Mouse (Mus musculus) lung, postnatal 36 days (tissue): Measurements from ENCODE around the gene Papss2.
"Not testable (repeated sequence)": the region's sequence is repeated elsewhere in the genome, so short reads cannot be mapped to it uniquely, and the experiment has no call there.

Experiments
- DNase-seq: peaks from one replicate; pipeline ENCODE4 v3.0.0; 2022; ENCODE audit warnings: mixed read lengths

Papss2 gene

DNA sequence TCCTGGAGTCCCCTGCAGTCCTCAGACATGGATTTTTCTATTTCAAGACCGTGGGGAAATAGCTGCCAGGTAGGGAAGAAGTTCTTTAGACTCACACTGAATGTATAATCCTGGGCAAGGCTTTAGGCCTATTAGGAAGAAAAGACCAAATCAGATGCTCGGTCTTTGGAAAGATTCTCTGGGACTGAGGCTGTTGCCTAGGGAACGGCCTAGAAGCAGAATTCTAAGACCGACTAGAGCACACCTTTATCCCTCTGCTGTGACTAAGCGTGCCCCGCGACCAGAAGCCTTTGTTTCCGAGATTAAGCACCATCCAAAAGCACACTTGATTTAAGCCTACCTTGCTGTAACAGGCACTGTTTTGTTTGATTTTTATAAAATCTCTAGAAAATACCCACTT lies 46.4 kb downstream of the Papss2 start:
- no peak for DNase-seq

DNA sequence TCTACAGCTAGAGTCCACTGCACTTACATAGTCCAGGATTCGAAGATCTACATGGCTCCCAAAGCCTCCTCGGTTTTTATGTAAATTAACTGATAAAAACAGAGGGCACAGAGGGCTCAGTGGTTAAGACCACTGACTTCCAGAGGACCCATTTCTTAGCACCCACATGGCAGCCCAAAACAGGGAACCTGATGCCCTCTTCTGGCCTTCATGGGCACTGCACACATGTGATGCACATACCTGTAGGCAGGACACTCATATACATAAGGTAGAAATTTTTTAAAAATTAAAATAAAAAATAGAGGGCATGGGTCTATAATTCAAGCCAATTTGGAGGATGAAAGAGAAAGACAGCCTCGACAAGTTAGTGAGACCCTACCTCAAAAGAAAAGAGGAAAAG lies 48.1 kb downstream of the Papss2 start:
- no peak for DNase-seq

- no peak for DNase-seq
These were observed 50.3 kb downstream of the Papss2 start for GRCm38 (mm10) chr19:32645939-32646338.

- no peak for DNase-seq
These were observed 50.8 kb downstream of the Papss2 start for GRCm38 (mm10) chr19:32646382-32646781.

DNA sequence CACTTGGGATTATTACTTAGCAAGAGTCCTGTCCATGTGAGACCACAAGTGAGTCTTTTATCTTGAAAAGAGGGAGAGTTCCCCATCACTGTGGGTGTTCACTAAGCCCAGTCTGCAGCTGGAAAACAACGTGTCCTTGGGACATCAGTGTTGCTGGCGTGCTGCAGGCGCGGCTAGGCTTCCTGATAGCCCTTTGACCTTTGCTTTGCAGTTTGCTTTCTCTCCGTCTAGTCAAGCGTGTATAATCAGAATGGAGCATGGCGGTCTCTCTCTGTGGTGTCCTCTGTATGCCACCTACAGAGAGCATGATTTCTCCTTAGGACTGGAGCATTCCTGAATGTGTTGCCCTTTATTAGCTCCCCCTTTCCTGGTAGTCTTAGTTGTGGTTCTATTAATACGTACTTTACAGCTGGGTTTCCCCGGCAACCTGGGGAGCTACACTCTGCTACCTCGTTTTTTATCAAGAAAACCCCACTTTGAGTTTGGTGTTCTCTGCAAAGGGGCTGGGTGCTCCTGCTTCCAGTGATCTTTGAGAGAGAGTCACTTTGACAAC lies 52.5 kb downstream of the Papss2 start:
- DNase-seq = no peak

DNA sequence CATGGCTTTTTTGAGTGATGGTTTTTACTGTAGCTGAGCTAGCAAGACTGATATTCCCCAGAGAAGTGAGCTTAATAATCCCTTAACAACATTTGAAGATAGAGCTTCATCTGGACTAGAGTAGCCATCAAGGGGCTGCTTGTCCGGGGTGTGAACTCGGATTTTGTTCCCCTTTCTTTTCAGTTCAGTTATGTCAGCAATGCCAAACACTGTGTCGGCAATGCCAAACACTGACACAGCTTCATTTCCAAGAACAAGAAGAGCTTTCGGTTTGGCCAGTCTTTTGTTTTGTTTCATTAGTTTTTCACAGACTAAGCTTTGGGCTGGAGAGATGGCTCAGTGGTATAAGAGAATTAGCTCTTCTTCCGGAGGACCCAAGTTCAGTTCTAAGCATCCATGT lies 55.5 kb downstream of the Papss2 start:
- DNase-seq = no peak

GRCm38 (mm10) chr19:32653122-32653521 lies 57.5 kb downstream of the Papss2 start:
- no peak for DNase-seq

DNA sequence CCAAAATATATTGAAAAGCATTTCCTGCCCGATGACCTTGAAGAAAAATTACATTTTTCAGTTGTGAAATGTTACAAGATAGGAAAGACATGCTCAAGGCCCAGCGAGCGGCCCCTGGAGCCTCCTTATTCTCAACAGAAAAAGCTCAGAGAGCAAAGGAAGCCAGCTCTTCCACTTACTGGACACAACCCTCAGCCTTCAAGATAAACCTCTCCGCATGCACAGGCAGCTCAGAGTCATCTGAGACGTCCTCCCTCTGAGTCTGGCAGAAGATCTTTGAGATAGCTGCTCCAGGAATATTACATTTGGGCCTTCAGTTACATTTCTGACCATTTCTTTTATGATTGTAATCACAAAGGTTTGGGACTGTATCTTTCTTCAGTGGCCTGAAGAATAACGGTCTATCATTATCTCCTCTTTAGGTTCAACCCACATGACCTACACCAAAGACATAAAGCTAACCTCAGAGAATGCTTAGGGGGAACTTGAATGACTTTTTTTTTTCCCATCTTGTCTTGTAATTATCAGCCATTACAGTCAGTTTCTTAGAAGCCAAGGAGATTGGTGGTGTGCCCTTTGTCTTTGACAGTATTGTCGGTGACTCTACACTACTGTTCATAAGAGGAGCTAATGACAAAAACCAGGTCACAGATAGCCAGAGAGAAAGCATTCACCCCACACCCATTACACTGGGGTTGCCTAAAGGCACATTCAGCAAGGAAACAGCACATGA lies 58.2 kb downstream of the Papss2 start:
- no peak for DNase-seq

- no peak for DNase-seq
These were observed 63.8 kb downstream of the Papss2 start for GRCm38 (mm10) chr19:32659346-32659745.

- no peak for DNase-seq
These were observed 67.3 kb downstream of the Papss2 start for GRCm38 (mm10) chr19:32662936-32663335.

- no peak for DNase-seq
These were observed 69.7 kb downstream of the Papss2 start for GRCm38 (mm10) chr19:32665243-32665642.

- not testable (repeated sequence) for DNase-seq
These were observed 72.2 kb downstream of the Papss2 start for GRCm38 (mm10) chr19:32667830-32668229.

DNA sequence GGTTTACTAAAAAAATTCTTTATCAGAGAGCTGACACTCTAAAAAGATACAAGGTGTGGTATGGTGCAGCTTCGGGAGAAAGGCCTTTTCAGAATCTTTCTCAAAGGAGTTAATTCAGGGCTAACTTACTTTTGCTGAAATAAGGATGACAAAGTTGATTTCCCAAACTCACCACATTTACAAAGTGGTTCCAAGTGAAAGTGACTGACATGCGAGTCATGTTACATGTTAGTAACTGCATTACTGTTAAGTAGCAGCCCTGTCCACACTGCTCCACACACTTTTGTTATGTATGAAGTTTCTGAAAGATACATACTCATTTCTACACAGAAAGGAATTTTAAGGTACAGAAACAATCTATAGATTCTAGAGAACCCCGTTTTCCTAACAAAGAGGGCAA lies 80.2 kb downstream of the Papss2 start:
- no peak for DNase-seq

GRCm38 (mm10) chr19:32680894-32681293 lies 85.3 kb downstream of the Papss2 start:
- DNase-seq = no peak

GRCm38 (mm10) chr19:32683081-32683480 lies 87.5 kb downstream of the Papss2 start:
- DNase-seq = no peak

GRCm38 (mm10) chr19:32687721-32688120 lies 92.1 kb downstream of the Papss2 start:
- no peak for DNase-seq

- not testable (repeated sequence) for DNase-seq
These were observed 92.6 kb downstream of the Papss2 start for GRCm38 (mm10) chr19:32688227-32688626.

- DNase-seq = peak; percentile 20
These were observed 94.1 kb downstream of the Papss2 start for GRCm38 (mm10) chr19:32689724-32690123.

DNA sequence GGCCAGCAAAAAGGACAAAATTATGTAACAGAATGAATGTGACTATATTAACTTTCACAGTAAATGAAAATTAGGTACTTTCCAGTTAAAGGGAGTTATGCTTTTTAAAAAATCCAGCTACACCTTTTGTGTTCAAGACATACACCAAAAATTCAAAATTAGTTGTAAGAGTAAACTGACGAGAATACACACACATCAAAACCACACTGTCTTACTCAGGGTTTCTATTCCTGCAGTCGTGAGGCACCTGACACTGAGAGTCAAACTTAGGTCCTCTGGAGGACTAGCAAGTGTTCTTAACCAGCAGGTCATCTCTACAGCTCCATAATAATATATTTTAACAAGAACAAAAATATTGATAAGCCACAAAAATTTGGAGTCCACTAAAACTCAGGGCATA lies 101.1 kb downstream of the Papss2 start:
- DNase-seq = no peak

DNA sequence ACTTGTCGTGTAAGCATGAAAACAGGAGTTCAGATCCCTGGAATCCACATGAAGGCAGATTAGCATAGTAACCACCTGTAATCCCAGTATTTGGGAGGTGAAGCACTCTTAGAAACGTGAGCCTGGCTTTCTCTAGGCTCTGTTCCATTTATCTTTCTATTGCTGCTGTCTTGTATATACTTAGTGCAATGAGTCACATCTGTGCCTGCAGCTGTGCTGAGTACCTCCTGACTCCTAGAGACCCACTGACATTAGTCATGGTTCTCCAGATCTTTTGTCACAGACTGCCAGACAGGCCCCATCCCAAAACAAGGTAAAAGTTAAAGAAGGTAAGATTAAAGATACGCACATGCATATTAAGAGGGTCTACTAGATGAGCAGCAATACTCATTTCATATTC lies 106.6 kb downstream of the Papss2 start:
- DNase-seq = no peak

DNA sequence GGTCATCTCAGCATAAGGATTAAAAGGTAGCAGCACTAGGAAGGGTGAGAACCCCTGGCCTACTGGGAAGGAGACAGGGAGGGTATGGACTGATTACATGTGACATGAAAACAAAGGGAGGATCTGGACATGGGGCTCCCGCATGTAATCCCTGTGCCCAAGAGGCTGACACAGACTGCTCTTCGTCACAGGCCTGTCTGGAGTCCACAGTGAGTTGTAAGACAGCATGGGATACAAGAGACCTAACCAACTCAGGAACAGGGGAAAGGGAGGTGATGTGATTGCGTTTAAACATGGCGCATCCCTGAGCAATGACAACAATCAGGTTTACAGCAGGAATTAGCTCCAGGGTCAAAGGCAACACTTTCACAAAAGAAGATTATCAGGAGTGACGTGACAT lies 113.4 kb downstream of the Papss2 start:
- DNase-seq = no peak

- peak; percentile 43 for DNase-seq
These were observed 114.7 kb downstream of the Papss2 start for GRCm38 (mm10) chr19:32710288-32710687.

DNA sequence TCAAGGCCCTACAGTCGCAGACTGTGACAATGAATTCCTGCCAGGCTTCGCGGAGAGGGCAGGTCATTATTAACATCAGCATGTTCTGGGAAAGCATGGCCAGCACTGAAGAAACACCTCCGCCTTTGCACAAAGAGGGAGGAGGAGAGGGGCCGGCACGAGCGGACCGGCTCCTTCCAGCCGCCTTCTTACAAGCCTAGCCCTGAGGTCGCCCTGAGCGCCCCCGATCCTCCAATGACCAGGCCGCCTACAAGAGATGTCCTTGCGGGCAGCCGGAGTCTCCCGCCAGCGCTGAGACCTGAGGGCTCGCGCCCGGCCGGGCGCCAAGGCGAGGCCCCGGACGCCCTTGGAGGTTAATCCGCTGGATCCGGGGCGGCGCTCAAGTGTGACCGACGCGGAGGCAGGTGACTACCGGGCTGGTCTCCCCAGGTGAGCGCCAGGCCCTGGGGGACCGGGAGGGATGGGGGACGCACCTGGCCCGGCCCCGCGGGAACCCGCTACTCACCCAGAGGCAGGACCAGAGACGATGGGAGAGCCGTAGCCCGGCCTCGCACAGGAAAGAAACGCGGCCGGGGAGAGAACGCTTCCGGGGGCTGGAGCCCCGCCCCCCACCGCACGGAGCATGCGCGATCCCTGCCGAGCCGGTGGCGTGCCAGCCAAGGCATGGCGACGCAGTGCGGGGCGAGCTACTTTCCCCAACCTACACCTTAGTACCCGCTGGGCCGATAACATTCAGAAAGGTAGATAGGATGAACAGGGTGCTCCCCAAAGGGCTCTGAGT lies 116.4 kb downstream of the Papss2 start:
- DNase-seq = peak; percentile 90

- DNase-seq = peak; percentile 86
These were observed 117.0 kb downstream of the Papss2 start for GRCm38 (mm10) chr19:32712588-32713042.
